Mouse (Mus musculus) liver (tissue): ENCODE measurements around the gene Pstpip1.
A peak's percentile ranks its signal among the peaks of the same experiment; 100 is the strongest.

Experiments used
- DNase-seq: peaks from one replicate; pipeline ENCODE4 v3.0.0-alpha.2; 2020; ENCODE audit warnings: mixed read lengths

Pstpip1 gene

DNA sequence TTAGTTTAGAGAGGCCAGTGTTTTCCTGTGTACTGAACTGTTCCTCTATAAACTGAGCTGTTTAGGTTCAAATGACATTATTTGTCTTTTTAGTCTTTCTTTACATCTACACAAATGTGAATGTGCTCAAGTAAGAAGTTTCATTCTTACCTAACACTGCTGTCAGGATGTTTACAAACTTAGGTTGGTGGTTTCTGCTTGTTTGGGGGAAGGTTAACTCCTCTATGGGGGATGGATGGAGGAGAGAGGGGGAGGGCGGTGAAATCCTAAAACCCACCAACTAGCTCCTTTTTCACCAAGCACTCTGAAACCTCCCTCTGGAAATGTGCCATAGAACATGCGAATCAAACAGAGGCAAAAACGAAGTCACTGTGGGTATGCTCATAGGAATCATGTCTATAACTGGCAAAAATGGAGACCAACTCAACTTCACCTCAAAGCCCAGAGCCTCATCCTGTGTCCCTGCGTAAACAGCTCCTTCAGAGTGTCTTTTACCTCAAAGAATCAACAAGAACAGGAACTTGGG is 62.8 kb downstream of the Pstpip1 start:
- DNase-seq: no peak

- no peak for DNase-seq
These were observed 64.8 kb downstream of the Pstpip1 start for GRCm38 (mm10) chr9:56154572-56154971.

DNA sequence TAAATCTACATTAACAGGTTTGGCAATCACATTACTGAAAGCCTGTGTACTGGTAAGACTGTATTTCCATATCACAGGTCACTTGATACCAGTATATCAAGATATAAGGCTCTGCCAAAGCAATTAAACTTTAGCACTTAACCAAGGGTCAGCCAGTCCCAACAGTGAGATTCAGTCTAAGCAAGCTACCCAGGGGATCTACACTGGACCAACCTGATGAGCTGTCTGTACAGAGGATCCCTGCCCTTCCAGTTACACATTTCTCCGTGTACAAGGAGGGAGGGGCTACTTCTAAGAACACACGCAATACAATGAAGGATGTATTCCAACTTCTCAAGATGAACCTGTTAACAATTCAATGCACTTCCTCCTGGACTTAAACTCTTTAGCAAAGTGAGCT is 68.3 kb downstream of the Pstpip1 start:
- no peak for DNase-seq

DNA sequence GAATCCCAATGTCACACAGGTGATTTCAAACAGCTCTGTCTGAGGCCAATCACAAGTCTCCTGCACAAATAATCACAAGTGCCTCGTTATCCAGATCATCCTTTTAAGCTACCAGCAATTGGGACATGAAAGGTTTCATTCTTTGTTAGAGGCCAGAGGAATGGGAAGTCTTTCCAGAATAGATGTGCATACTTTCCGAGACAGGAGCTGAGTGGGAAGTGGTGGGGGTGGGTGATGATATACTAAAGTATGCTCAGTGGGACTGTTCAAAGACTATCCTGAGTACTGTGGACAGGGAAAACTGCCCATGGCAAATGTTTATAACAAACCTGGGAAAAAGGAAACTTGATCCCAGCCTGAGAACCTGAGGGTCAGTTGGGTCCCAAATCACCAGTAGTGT is 69.7 kb downstream of the Pstpip1 start:
- DNase-seq: no peak

GRCm38 (mm10) chr9:56160341-56161141 is 70.8 kb downstream of the Pstpip1 start:
- peak; percentile 88 for DNase-seq

GRCm38 (mm10) chr9:56165377-56165776 is 75.6 kb downstream of the Pstpip1 start, which contains the start of gene Tspan3:
Gene Tspan3 (minus strand): TSS chr9:56165477.
- no peak for DNase-seq

GRCm38 (mm10) chr9:56166161-56166560 is 76.4 kb downstream of the Pstpip1 start:
- DNase-seq: peak; percentile 61

- no peak for DNase-seq
These were observed 77.9 kb downstream of the Pstpip1 start for GRCm38 (mm10) chr9:56167690-56168089.

- DNase-seq: no peak
These were observed 85.6 kb downstream of the Pstpip1 start for GRCm38 (mm10) chr9:56175316-56175715.

DNA sequence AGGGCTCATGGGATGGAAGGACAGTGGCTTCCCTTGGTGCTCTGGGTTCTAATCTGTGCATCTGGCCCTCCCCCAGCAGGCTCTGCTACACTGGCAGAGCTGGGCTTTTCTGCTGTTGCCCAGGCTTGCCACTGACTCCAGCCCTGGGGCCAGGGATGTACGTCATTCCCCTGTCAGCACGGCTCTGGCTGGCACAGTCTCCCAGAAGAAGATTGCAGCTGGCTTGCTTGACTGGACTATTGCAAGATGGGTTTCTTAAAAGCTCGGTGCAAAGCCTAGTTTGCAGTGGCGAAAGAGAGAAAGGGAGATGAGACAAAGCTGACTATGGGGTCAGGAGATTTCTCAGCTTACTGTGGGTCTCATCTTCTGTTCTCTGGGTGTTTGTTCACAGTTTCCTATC is 87.6 kb downstream of the Pstpip1 start:
- no peak for DNase-seq
